ENCODE assay signal across 9 mouse cellular contexts in the genomic region with DNA sequence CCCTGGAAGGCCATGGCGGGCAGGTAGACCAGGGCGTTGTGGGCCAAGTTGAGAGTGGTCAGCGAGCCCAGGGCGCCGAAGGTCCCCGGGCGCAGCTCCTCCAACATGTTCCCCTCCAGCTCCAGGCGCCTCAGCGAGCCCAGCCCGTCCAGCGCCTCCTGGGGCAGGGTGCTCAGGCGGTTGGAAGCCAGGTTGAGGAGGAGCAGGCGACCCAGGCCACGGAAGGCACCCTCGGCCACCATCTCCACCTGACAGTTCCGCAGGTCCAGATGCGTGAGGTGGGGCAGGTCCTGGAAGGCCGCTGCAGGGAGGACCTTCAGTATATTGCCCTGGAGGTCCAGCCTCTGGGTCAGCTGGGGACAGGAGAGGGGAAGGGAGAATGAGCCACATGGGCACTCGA. TPM values are rescaled to one million over a fixed set of nuclear protein-coding genes. Genes with fewer than 3 reads are reported as not detected.
DNase-seq lines count a peak whose midpoint lies in the region; ATAC-seq and TF ChIP-seq lines count a peak whose summit lies in the region.
"Had no signal": no experiment of that assay in that cellular context is flagged by ENCODE, and none has a peak within 500 bp of the region (broad histone marks: within the 10 kb centered on the region; RNA-seq: fewer than 3 reads in every experiment).

No protein-coding gene starts in this region.

- peaks cover 53% of the 10 kb centered on the region for H3K27me3 ChIP-seq in kidney, embryonic 15.5 days
- H3K27me3 ChIP-seq in embryonic facial prominence, embryonic 13.5 days = peaks cover 58% of the 10 kb centered on the region
- H3K27me3 ChIP-seq in intestine, embryonic 14.5 days (replicated peaks; ENCODE audit: control insufficient read depth, insufficient read depth, low read length) = peaks cover 38% of the 10 kb centered on the region
- no peaks in the 10 kb centered on the region for H3K27me3 ChIP-seq in midbrain, postnatal 0 days (ENCODE audit: insufficient read depth, low read length)

- no peak overlapping the region for H3K27ac ChIP-seq in kidney, embryonic 15.5 days
- no peak overlapping the region for H3K27ac ChIP-seq in embryonic facial prominence, embryonic 13.5 days
- H3K27ac ChIP-seq in intestine, embryonic 14.5 days (ENCODE audit: low read depth) = no peak overlapping the region
- H3K27ac ChIP-seq in midbrain, postnatal 0 days (ENCODE audit: low read depth, low read length) = peak overlapping the region; percentile 81
- H3K27ac ChIP-seq: macrophage had no signal

- peaks cover 27% of the 10 kb centered on the region for H3K4me1 ChIP-seq in kidney, embryonic 15.5 days
- peaks cover 22% of the 10 kb centered on the region for H3K4me1 ChIP-seq in embryonic facial prominence, embryonic 13.5 days
- H3K4me1 ChIP-seq in intestine, embryonic 14.5 days (replicated peaks; ENCODE audit: control insufficient read depth, insufficient read depth, low read length) = 0 out of 2 replicates have a peak, but pooled peaks cover 5% of the 10 kb centered on the region
- H3K4me1 ChIP-seq in midbrain, postnatal 0 days (ENCODE audit: insufficient read depth, low read length) = peaks cover 18% of the 10 kb centered on the region; the same call in 1 of the 2 replicates

- ATAC-seq in kidney, embryonic 15.5 days (replicated peaks; ENCODE audit: low FRiP score) = no peak; the same call in 1 of the 2 replicates
- no peak for ATAC-seq in embryonic facial prominence, embryonic 13.5 days (ENCODE audit: insufficient number of reproducible peaks, insufficient read depth, low FRiP score, low TSS enrichment, low read depth)
- ATAC-seq in intestine, embryonic 14.5 days (replicated peaks; ENCODE audit: low FRiP score, low TSS enrichment, low read depth) = 0 out of 2 replicates have a peak, but pooled peaks have one; percentile 4
- no peak for ATAC-seq in midbrain, postnatal 0 days (ENCODE audit: low FRiP score)
- no peak for ATAC-seq in erythroid progenitor cell, adult 5-6 weeks (replicated peaks; ENCODE audit: low FRiP score, poor library complexity, severe bottlenecking)

- peak overlapping the region; percentile 59 for H3K4me3 ChIP-seq in kidney, embryonic 15.5 days (replicated peaks)
- peak overlapping the region; percentile 66 for H3K4me3 ChIP-seq in embryonic facial prominence, embryonic 13.5 days
- H3K4me3 ChIP-seq in intestine, embryonic 14.5 days (ENCODE audit: low read depth, low read length) = peak overlapping the region; percentile 52
- peak overlapping the region; percentile 58 for H3K4me3 ChIP-seq in midbrain, postnatal 0 days (ENCODE audit: low read depth, low read length)

- H3K9ac ChIP-seq in kidney, embryonic 15.5 days = peak overlapping the region; percentile 66
- H3K9ac ChIP-seq in embryonic facial prominence, embryonic 13.5 days = peak overlapping the region; percentile 81
- peak overlapping the region; percentile 55 for H3K9ac ChIP-seq in intestine, embryonic 14.5 days (ENCODE audit: low read length)
- H3K9ac ChIP-seq in midbrain, postnatal 0 days (replicated peaks; ENCODE audit: low read length, poor library complexity, severe bottlenecking) = peak overlapping the region; percentile 94

- H3K9me3 ChIP-seq in kidney, embryonic 15.5 days (replicated peaks) = no peaks in the 10 kb centered on the region
- no peaks in the 10 kb centered on the region for H3K9me3 ChIP-seq in embryonic facial prominence, embryonic 13.5 days
- no peaks in the 10 kb centered on the region for H3K9me3 ChIP-seq in intestine, embryonic 14.5 days (ENCODE audit: control insufficient read depth, low read length)
- no peaks in the 10 kb centered on the region for H3K9me3 ChIP-seq in midbrain, postnatal 0 days (ENCODE audit: low read length)

- no peaks in the 10 kb centered on the region for H3K36me3 ChIP-seq in kidney, embryonic 15.5 days
- H3K36me3 ChIP-seq in embryonic facial prominence, embryonic 13.5 days = no peaks in the 10 kb centered on the region
- no peaks in the 10 kb centered on the region for H3K36me3 ChIP-seq in intestine, embryonic 14.5 days (ENCODE audit: control insufficient read depth, insufficient read depth, low read length)
- peaks cover 9% of the 10 kb centered on the region for H3K36me3 ChIP-seq in midbrain, postnatal 0 days (ENCODE audit: insufficient read depth, low read length)

- 34% methylated on average over 19 of the region's 19 CpGs for WGBS in kidney, embryonic 15.5 days
- 30% methylated on average over 19 of the region's 19 CpGs for WGBS in embryonic facial prominence, embryonic 13.5 days
- 33% methylated on average over 14 of the region's 19 CpGs for WGBS in intestine, embryonic 14.5 days
- WGBS in midbrain, postnatal 0 days = 34% methylated on average over 18 of the region's 19 CpGs

- H3K4me2 ChIP-seq in kidney, embryonic 15.5 days = peak overlapping the region; percentile 98
- peak overlapping the region; percentile 98 for H3K4me2 ChIP-seq in embryonic facial prominence, embryonic 13.5 days
- H3K4me2 ChIP-seq in intestine, embryonic 14.5 days (ENCODE audit: low read length) = peak overlapping the region; percentile 75
- peak overlapping the region; percentile 91 for H3K4me2 ChIP-seq in midbrain, postnatal 0 days (ENCODE audit: low read depth, low read length, poor library complexity, severe bottlenecking)

- no peak for DNase-seq in kidney, postnatal 10 days
- DNase-seq in intestine, embryonic 14.5 days (ENCODE audit: low spot score) = peak; percentile 62
- DNase-seq in midbrain, postnatal 0 days (ENCODE audit: low spot score) = no peak
- no peak for DNase-seq in c-Kit-positive CD71-positive TER-119-positive erythroid progenitor cells, embryonic 14.5 days (ENCODE audit: low spot score)
- no peak for DNase-seq in adrenal gland, adult 2 months

- TF ChIP-seq CTCF in midbrain, postnatal 0 days (IDR thresholded peaks at IDR 0.05) = no peak

RNA-seq across cellular contexts. Expression of a gene that starts 2.2 kb away (rescaled TPM):
- 5.0 and 5.2 TPM in 2 replicates for polyA plus RNA-seq in kidney, embryonic 15.5 days (2015; fragmentation: Nextera tagmentation; extraction: Ambion mirVana)
- polyA plus RNA-seq in embryonic facial prominence, embryonic 13.5 days (2015; fragmentation: Nextera tagmentation; extraction: Ambion mirVana) = 10.3 and 10.4 TPM in 2 replicates
- 4.7 and 5.1 TPM in 2 replicates for polyA plus RNA-seq in intestine, embryonic 14.5 days (2014; fragmentation: Nextera tagmentation; extraction: Ambion mirVana)
- total RNA-seq in midbrain, postnatal 0 days (2014; rRNA removed) = 44.6 and 61.5 TPM in 2 replicates
- polyA plus RNA-seq in midbrain, postnatal 0 days (2015; fragmentation: Nextera tagmentation; extraction: Ambion mirVana) = 63.9 and 65.6 TPM in 2 replicates
- total RNA-seq in erythroid progenitor cell, adult 5-6 weeks (2015; ENCODE audit: low replicate concordance) = not detected in 2 replicates
- total RNA-seq in erythroid progenitor cell, adult 5-6 weeks (2017; ENCODE audit: low replicate concordance) = not detected in 2 replicates
- 1 to 10 TPM; 2.3 to 4.4 TPM for total RNA-seq in adrenal gland, adult 2 months (2021)
- polyA plus RNA-seq in adrenal gland, adult 2 months (2012; rRNA removed) = 32.2 and 38.7 TPM in 2 replicates

RNA-seq across cellular contexts. Expression of a gene that starts 31.2 kb away (rescaled TPM):
- 23.1 and 26.3 TPM in 2 replicates for polyA plus RNA-seq in kidney, embryonic 15.5 days (2015; fragmentation: Nextera tagmentation; extraction: Ambion mirVana)
- 20.1 and 20.7 TPM in 2 replicates for polyA plus RNA-seq in embryonic facial prominence, embryonic 13.5 days (2015; fragmentation: Nextera tagmentation; extraction: Ambion mirVana)
- 23.4 and 24.5 TPM in 2 replicates for polyA plus RNA-seq in intestine, embryonic 14.5 days (2014; fragmentation: Nextera tagmentation; extraction: Ambion mirVana)
- total RNA-seq in midbrain, postnatal 0 days (2014; rRNA removed) = 26.6 and 28.4 TPM in 2 replicates
- polyA plus RNA-seq in midbrain, postnatal 0 days (2015; fragmentation: Nextera tagmentation; extraction: Ambion mirVana) = 27.0 and 28.9 TPM in 2 replicates
- 6.1 and 10.9 TPM in 2 replicates for total RNA-seq in erythroid progenitor cell, adult 5-6 weeks (2015; ENCODE audit: low replicate concordance)
- 10.4 and 30.9 TPM in 2 replicates for total RNA-seq in erythroid progenitor cell, adult 5-6 weeks (2017; ENCODE audit: low replicate concordance)
- 10 to 100 TPM; 15.7 to 22.1 TPM for total RNA-seq in adrenal gland, adult 2 months (2021)
- 11.2 and 12.8 TPM in 2 replicates for polyA plus RNA-seq in adrenal gland, adult 2 months (2012; rRNA removed)

RNA-seq across cellular contexts. Expression of a gene that starts 50.0 kb away (rescaled TPM):
- 34.8 and 37.4 TPM in 2 replicates for polyA plus RNA-seq in kidney, embryonic 15.5 days (2015; fragmentation: Nextera tagmentation; extraction: Ambion mirVana)
- 35.4 and 45.7 TPM in 2 replicates for polyA plus RNA-seq in embryonic facial prominence, embryonic 13.5 days (2015; fragmentation: Nextera tagmentation; extraction: Ambion mirVana)
- polyA plus RNA-seq in intestine, embryonic 14.5 days (2014; fragmentation: Nextera tagmentation; extraction: Ambion mirVana) = 30.9 and 31.2 TPM in 2 replicates
- total RNA-seq in midbrain, postnatal 0 days (2014; rRNA removed) = 147 and 154 TPM in 2 replicates
- 43.9 TPM in 2 replicates for polyA plus RNA-seq in midbrain, postnatal 0 days (2015; fragmentation: Nextera tagmentation; extraction: Ambion mirVana)
- 4.6 and 7.2 TPM in 2 replicates for total RNA-seq in erythroid progenitor cell, adult 5-6 weeks (2015; ENCODE audit: low replicate concordance)
- 1.8 and 3.6 TPM in 2 replicates for total RNA-seq in erythroid progenitor cell, adult 5-6 weeks (2017; ENCODE audit: low replicate concordance)
- 10 to 100 TPM; 62.9 to 87.9 TPM for total RNA-seq in adrenal gland, adult 2 months (2021)
- 54.0 and 60.6 TPM in 2 replicates for polyA plus RNA-seq in adrenal gland, adult 2 months (2012; rRNA removed)

RNA-seq across cellular contexts. Expression of a gene that starts 50.4 kb away (rescaled TPM):
- polyA plus RNA-seq in kidney, embryonic 15.5 days (2015; fragmentation: Nextera tagmentation; extraction: Ambion mirVana) = 99.1 and 106 TPM in 2 replicates
- 103 and 116 TPM in 2 replicates for polyA plus RNA-seq in embryonic facial prominence, embryonic 13.5 days (2015; fragmentation: Nextera tagmentation; extraction: Ambion mirVana)
- polyA plus RNA-seq in intestine, embryonic 14.5 days (2014; fragmentation: Nextera tagmentation; extraction: Ambion mirVana) = 106 and 113 TPM in 2 replicates
- 154 and 183 TPM in 2 replicates for total RNA-seq in midbrain, postnatal 0 days (2014; rRNA removed)
- 142 and 146 TPM in 2 replicates for polyA plus RNA-seq in midbrain, postnatal 0 days (2015; fragmentation: Nextera tagmentation; extraction: Ambion mirVana)
- total RNA-seq in erythroid progenitor cell, adult 5-6 weeks (2015; ENCODE audit: low replicate concordance) = 103 and 106 TPM in 2 replicates
- 162 and 182 TPM in 2 replicates for total RNA-seq in erythroid progenitor cell, adult 5-6 weeks (2017; ENCODE audit: low replicate concordance)
- 10 to 100 TPM; 57.1 to 73.0 TPM for total RNA-seq in adrenal gland, adult 2 months (2021)
- 20.8 and 24.9 TPM in 2 replicates for polyA plus RNA-seq in adrenal gland, adult 2 months (2012; rRNA removed)
